Mouse (Mus musculus): Measurements from ENCODE around the gene Stfa3.
"Not testable (repeated sequence)": the region's sequence is repeated elsewhere in the genome, so short reads cannot be mapped to it uniquely, and the experiment has no call there.

The Stfa3 gene

GRCm38 (mm10) chr16:36455342-36455802 is at the start of gene Stfa3:
Stfa3 (minus strand) TSS chr16:36455392.
- CTCF ChIA-PET, result no interaction called here

DNA sequence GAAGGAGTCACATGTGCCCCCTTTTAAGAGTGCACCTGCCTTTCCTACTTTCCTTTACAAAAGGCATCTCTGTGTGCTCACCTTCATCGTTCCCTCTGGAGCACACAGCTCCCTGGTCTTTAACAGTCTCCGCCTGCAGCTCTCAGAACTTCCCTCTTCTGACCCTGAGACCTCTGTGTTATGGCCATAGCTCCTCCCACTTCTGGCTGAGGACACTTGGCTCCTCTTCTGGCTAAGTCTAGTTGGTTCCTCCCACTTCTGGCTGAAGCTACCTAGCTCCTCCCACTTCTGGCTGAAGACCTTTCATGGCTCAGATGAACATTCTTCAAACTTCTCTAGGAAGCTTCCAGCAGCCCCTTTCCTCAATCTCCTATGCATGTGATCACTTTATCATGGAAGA is 47.1 kb upstream of the Stfa3 start:
- CTCF ChIA-PET, result interaction anchor here (0.6 kb wide), 1 partner anchor 339 kb away, joined by 6 read pairs; no protein-coding TSS in a partner anchor

DNA sequence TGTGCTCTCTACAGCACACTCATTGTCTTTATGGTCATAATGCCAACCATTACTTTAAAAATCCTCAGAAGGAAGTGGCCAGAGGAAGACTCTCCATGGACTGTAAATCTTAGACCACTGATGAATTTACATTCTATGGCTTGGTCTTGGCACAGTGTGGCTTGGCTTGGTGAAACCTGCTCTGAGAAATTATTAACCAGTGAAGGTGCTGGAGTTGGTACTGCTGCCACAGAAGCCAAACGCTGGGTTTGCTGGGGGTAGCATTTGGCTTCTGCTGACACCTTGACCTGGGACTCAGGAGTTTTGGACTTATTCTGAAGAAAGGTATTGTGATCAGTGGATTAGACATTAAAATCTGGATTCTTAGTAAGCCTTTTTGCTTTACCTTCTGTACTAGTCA is 37.2 kb upstream of the Stfa3 start:
- CTCF ChIA-PET, result no interaction called here

- CTCF ChIA-PET, result no interaction called here
Observed at GRCm38 (mm10) chr16:36476866-36477265, 21.7 kb upstream of the Stfa3 start.

DNA sequence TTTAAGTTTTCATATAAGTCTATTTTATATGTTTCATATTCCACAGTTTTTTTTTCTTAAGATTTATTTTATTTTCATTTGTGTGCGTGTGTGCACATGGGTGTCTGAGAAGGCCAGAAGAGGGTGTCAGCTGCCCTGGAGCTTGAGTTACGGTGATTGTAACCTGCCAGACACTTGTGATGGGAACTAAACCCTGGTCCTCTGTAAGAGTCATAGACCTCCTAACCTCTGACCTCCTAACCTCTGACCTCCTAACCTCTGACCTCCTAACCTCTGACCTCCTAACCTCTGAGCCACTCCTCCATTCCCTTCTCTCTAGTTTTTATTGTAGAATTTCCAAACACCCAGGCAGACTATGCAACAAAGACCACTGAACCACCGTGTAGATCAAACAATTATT is 20.3 kb upstream of the Stfa3 start:
- CTCF ChIA-PET, result interaction anchor here (1.4 to 1.5 kb wide), 2 partner anchors 234 to 289 kb away, joined by 3 to 4 read pairs; no protein-coding TSS in a partner anchor

DNA sequence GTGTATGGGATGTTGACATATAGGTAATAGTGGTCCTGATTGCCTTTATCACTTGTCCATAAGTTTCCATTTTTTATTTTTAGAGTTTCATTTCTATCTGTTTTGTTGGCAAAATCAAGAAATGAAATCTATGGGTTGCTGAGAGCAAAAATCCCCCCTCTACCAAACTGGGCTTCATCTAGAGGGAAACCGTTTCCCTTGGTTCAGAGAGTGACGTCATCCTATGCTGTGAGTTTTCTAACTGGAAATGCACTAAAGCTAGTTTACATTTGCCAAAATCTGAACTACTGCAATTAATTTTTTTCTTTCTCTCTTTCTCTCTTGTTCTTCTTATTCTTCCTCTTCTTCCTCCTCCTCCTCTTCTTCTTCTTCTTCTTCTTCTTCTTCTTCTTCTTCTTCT is 19.7 kb upstream of the Stfa3 start:
- CTCF ChIA-PET, result interaction anchor here (1.4 to 1.5 kb wide), 2 partner anchors 234 to 289 kb away, joined by 3 to 4 read pairs; no protein-coding TSS in a partner anchor

DNA sequence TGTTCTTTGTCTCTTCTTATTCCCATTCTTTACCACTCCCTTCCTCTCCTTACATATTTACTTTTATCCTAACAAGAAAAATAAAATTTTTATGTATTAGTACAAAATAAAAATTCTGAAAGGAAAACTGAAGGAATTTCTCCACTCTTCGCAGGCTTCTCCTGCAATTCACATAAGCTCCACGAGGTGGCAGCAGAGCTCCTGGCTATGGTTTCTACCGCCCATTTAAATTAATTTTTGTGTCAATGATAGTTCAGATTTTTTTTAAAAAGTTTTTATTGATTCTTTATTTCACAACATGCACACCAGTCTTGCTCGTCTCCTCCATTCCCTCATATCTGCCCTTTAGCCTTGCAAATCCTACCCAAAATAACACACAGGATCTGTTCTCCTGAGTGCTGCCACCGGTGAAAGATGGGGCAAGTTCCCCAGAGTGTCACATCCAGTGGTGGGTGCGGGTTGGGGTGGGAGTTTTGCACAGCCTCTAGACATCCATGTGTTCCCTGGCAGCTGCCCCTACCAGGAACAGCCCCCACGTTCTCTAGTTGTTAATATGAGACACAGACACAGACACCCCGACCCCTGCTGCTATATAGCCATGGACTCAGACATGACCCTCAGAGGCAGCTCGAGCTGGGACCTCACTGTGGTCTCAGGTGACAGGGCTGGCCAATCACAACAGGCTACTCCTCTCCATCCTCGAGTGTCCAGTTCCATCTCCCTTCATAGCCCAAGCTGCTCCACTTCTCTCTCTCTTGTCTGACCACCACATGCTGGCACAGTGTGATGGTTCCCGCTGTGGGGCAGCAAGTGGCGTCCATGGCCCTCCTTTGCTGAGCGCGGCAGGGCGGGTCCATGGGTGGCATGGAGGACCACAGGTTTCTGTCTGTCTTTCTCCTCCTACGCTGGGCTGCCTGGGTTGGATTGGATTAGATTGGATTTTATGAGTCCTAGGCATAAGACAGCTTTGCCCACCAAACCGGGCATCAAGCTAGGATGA is 18.3 kb upstream of the Stfa3 start:
- CTCF ChIA-PET, result interaction anchor here (0.7 to 1.5 kb wide), 2 partner anchors 291 to 1656 kb away, joined by 3 to 4 read pairs; no protein-coding TSS in a partner anchor

DNA sequence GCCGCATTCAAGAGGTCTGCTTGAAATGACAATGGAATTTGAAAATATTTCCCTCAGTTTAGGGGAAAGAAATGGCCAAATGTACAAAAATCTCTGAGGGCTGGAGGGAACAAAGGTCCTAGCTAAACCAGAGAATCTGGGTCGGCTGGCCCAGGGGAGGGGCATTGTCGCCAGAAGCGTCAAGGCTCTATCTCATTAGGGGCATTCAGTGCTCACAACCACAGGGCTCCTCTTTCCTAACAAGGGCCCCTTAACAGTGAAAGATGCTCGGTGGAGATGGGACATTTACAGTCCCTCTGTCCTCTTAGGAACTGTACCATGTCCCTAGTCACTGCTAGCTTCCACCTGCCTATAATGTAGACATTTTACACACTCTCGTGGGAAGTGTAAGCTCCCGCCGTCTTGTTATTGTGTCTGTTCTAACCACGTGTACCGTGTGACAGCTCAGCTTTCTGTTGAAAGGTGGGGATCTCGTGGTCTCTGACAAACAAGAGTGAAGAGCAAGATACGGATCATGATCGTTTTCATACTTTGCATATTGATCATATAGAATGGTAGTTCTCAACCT is 16.0 kb upstream of the Stfa3 start:
- CTCF ChIA-PET, result no interaction called here

DNA sequence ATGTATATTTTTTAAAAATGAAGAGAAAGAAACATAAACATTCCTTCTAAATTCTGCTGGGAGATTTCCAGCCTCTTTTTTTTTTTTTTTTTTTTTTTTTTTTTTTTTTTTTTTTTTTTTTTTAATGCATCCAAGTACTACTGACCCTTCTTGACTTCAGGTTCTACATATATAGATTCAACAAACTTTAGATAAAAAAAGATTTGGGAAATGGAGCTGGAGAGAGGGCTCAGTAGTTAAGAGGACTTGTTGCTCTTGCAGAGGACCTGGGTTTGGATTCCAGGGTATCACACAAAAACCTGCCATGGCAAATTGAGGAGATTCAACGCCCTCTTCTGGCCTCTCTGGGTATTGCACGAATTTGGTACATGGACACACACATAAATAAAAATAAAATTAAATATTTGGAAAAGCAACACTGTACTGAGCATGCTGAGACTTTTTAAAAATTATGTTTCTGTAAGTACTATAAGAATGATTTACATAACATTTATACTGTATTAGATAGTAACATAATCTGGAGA is 14.8 kb upstream of the Stfa3 start:
- CTCF ChIA-PET, result interaction anchor here (0.6 to 0.7 kb wide), 6 partner anchors 30 to 620 kb away, joined by 3 to 11 read pairs (median 3); no protein-coding TSS in a partner anchor

GRCm38 (mm10) chr16:36469367-36469766 is 14.2 kb upstream of the Stfa3 start:
- CTCF ChIA-PET, result interaction anchor here (0.6 to 0.7 kb wide), 2 partner anchors 502 to 611 kb away, joined by 3 read pairs; no protein-coding TSS in a partner anchor

GRCm38 (mm10) chr16:36468862-36469261 is 13.7 kb upstream of the Stfa3 start:
- CTCF ChIA-PET, result no interaction called here

DNA sequence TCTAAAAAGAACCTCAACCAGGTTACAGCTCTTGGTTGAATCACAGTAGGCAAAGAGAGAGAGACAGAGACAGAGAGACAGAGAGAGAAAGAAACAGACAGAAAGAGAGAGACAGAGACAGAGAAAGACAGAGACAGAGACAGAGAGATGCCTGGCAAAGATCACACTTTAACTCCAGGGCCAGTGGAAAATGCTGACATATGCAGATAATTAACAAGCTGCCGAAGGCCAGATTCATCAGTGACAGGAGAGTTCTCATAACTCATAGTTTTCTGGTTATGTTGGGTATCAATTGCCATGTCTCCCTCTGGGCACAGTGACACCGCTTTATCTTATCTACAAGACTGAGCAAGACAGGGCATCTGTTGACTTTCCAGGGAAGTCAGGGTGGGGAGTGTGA is 12.7 kb upstream of the Stfa3 start:
- CTCF ChIA-PET, result no interaction called here

- CTCF ChIA-PET, result no interaction called here
Observed at GRCm38 (mm10) chr16:36465436-36465835, 10.2 kb upstream of the Stfa3 start.

DNA sequence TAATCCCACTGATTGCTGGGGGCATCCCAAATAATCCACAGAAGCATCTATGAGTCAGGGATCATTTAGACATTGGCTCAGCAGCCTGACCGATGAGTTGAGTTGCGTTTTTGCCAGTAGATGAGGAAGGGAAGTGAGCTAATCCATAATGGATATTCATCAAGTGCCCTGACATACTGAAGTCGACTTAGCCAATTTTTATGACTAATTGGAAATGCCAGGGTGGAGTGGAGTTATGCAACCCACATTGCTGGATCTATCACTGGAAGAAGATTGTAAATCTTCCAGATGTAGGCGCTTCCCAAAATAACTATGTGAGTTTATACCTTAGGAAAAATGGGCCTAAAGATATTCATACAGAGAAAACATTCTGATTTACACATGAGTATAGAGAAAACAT is 8.9 kb upstream of the Stfa3 start:
- CTCF ChIA-PET, result no interaction called here

DNA sequence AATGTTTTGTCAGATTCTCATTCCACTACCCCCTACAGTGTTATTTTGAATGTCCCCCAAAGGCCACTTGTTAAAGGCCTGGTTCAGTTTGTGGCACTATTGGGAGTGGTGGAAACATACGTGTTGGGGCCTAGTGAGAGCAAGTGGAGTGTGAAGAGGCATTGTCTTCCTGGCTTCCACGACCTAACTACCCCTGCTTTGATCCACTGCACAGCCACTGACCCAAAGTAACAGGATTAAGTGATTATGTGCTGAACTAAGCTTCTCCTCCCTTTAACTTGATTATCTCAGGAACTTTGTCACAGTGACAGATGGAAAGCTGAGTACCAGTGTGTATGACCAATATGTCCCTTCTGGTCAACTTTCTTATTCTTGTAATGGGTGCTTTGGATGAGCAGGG is 5.2 kb upstream of the Stfa3 start:
- CTCF ChIA-PET, result no interaction called here

- CTCF ChIA-PET, result not testable (repeated sequence)
Observed at GRCm38 (mm10) chr16:36420979-36421378, 34.2 kb downstream of the Stfa3 start.

GRCm38 (mm10) chr16:36408357-36408756 is 46.8 kb downstream of the Stfa3 start, which contains the start of gene Stfa2:
Stfa2 (minus strand) TSS chr16:36408457.
- CTCF ChIA-PET, result no interaction called here

Data from spleen, embryonic (tissue).